Mouse (Mus musculus) lung, postnatal 0 days (tissue): ENCODE measurements around the gene Nt5c3b. TPM values are rescaled to one million over a fixed set of nuclear protein-coding genes. Genes with fewer than 3 reads are reported as not detected.

Experiments
- ATAC-seq: fragments of 200-750 bp; cut with Nextera tagmentation; 2 replicates; pipeline ENCODE4 v1.8.0; 2017; ENCODE audit warnings: moderate library complexity
- DNase-seq: peaks from one replicate; pipeline ENCODE4 v3.0.0-alpha.2; 2016; ENCODE audit warnings: low spot score
- H3K27ac ChIP-seq: fragments of 300-500 bp; sonication (generic); 2 replicates; pipeline ENCODE4 v1.5.1; 2014; ENCODE audit warnings: antibody characterized with exemption, mild to moderate bottlenecking, low read length, mixed read lengths
- H3K27me3 ChIP-seq: fragments of 300-500 bp; sonication (generic); replicated peaks from 2 replicates; pipeline ENCODE4 v1.6.1; 2014; ENCODE audit warnings: low read length, mixed read lengths; ENCODE audit not compliant: insufficient read depth
- H3K36me3 ChIP-seq: fragments of 300-500 bp; sonication (generic); 2 replicates; pipeline ENCODE4 v1.6.1; 2014; ENCODE audit warnings: low read length, mixed read lengths; ENCODE audit not compliant: insufficient read depth
- H3K4me1 ChIP-seq: fragments of 300-500 bp; sonication (generic); 2 replicates; pipeline ENCODE4 v1.6.1; 2014; ENCODE audit warnings: antibody characterized with exemption, low read depth, low read length, mixed read lengths; ENCODE audit not compliant: insufficient read depth
- H3K4me2 ChIP-seq: fragments of 300-500 bp; sonication (generic); replicated peaks from 2 replicates; pipeline ENCODE4 v1.6.1; 2014; ENCODE audit warnings: low read depth, mild to moderate bottlenecking, low read length, moderate library complexity, mixed read lengths
- H3K4me3 ChIP-seq: fragments of 300-500 bp; sonication (generic); 2 replicates; pipeline ENCODE4 v1.5.1; 2014; ENCODE audit warnings: low read depth, low read length
- H3K9ac ChIP-seq: fragments of 300-500 bp; sonication (generic); replicated peaks from 2 replicates; pipeline ENCODE4 v1.6.1; 2014; ENCODE audit warnings: low read depth, mild to moderate bottlenecking
- H3K9me3 ChIP-seq: fragments of 300-500 bp; sonication (generic); 2 replicates; pipeline ENCODE4 v1.6.1; 2016; ENCODE audit warnings: low read length, mixed read lengths
- CTCF ChIP-seq: IDR thresholded peaks from 2 replicates; pipeline ENCODE4 v1.5.1; 2016; ENCODE audit warnings: antibody characterized with exemption, mild to moderate bottlenecking
- EP300 ChIP-seq: IDR thresholded peaks from 2 replicates; pipeline ENCODE4 v1.6.1; 2016; ENCODE audit warnings: antibody characterized with exemption, mild to moderate bottlenecking, control low read depth
- WGBS: fragments of 180-500 bp; shearing (Covaris S2); extraction: QIAGEN DNeasy Blood & Tissue Kit; methylation state at CpG from one replicate; pipeline ENCODE4 v1.1.7; 2014; 5-methylcytosine and 5-hydroxymethylcytosine counted together
- polyA plus RNA-seq: library from polyadenylated mRNA; unstranded; fragments of >200 nt; fragmentation: Nextera tagmentation; extraction: Ambion mirVana; gene quantifications from 2 replicates; pipeline ENCODE4 v1.2.1, GENCODE M21; 2015

The Nt5c3b gene
- polyA plus RNA-seq: 56.3 and 57.6 TPM in 2 replicates

GRCm38 (mm10) chr11:100441797-100442196 lies at the start of gene Nt5c3b, which contains the start of gene Klhl10:
Gene Nt5c3b, minus strand, starts transcription at chr11:100441808.
Gene Klhl10, plus strand, starts transcription at chr11:100441917.
- no peak within 1 kb of the TSS for H3K27ac ChIP-seq
- TF ChIP-seq EP300: no peak
- peaks cover 6% of the 10 kb centered on the region; the same call in 1 of the 2 replicates for H3K4me1 ChIP-seq
- DNase-seq: no peak
- peak within 1 kb of the TSS; percentile 64 for H3K9ac ChIP-seq
- H3K4me2 ChIP-seq: peak within 1 kb of the TSS; percentile 93
- no peak for ATAC-seq
- no peaks in the 10 kb centered on the region for H3K27me3 ChIP-seq
- H3K4me3 ChIP-seq: peak within 1 kb of the TSS; percentile 84
- no peaks in the 10 kb centered on the region for H3K36me3 ChIP-seq
- no peaks in the 10 kb centered on the region for H3K9me3 ChIP-seq
- WGBS: 86% methylated on average over 8 of the region's 8 CpGs

DNA sequence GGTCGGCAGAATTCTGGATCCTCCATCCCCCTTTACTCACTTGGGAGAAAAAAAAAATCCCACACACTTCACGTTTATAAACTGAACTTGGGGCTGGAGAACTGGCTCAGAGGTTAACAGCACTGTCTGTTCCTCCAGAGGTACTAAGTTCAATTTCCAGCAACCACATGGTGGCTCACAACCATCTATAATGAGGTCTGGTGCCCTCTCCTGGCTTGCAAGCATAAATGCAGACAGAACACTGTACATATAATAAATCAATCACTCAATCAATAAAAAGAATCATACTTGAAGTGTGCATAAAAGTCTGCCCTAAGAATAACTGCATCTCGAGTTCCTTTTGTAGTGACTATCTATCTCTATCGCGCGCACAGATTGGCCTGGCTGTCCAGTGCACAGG lies 49.3 kb upstream of the Nt5c3b start:
- Histone ChIP-seq H3K27me3 (no peaks in the 10 kb centered on the region), H3K9ac (no peak overlapping the region), H3K4me1 (no peaks in the 10 kb centered on the region), H3K4me2 (no peak overlapping the region), H3K36me3 (peaks cover 30% of the 10 kb centered on the region), H3K27ac (no peak overlapping the region), H3K4me3 (no peak overlapping the region), H3K9me3 (no peaks in the 10 kb centered on the region)
- DNase-seq (no peak), ATAC-seq (no peak)
- 89% methylated on average over 6 of the region's 6 CpGs for WGBS
- TF ChIP-seq CTCF (peak; percentile 53), EP300 (no peak)

GRCm38 (mm10) chr11:100485801-100486538 lies 44.4 kb upstream of the Nt5c3b start:
- H3K4me1 ChIP-seq: no peaks in the 10 kb centered on the region
- TF ChIP-seq CTCF (peak; percentile 74), EP300 (no peak)
- H3K9ac ChIP-seq: no peak overlapping the region
- peaks cover 43% of the 10 kb centered on the region for H3K36me3 ChIP-seq
- H3K4me3 ChIP-seq: no peak overlapping the region
- ATAC-seq (peak; percentile 56; the same call in 1 of the 2 replicates), DNase-seq (peak; percentile 71)
- no peaks in the 10 kb centered on the region for H3K27me3 ChIP-seq
- H3K4me2 ChIP-seq: no peak overlapping the region
- no peaks in the 10 kb centered on the region for H3K9me3 ChIP-seq
- H3K27ac ChIP-seq: no peak overlapping the region
- 78% methylated on average over 8 of the region's 8 CpGs for WGBS

- Histone ChIP-seq H3K27me3 (no peaks in the 10 kb centered on the region), H3K4me1 (no peaks in the 10 kb centered on the region), H3K9me3 (no peaks in the 10 kb centered on the region), H3K27ac (no peak overlapping the region), H3K9ac (no peak overlapping the region), H3K4me2 (no peak overlapping the region), H3K36me3 (peaks cover 44% of the 10 kb centered on the region), H3K4me3 (no peak overlapping the region)
- DNase-seq (no peak), ATAC-seq (no peak)
- TF ChIP-seq EP300 (no peak), CTCF (no peak)
- 96% methylated on average over 3 of the region's 3 CpGs for WGBS
These were observed 42.9 kb upstream of the Nt5c3b start for GRCm38 (mm10) chr11:100484461-100484860.

- no peak for TF ChIP-seq EP300
- H3K4me2 ChIP-seq: no peak overlapping the region
- H3K36me3 ChIP-seq: peaks cover 31% of the 10 kb centered on the region; the same call in 1 of the 2 replicates
- no peak for ATAC-seq
- H3K4me3 ChIP-seq: no peak overlapping the region
- WGBS: 39% methylated on average over 7 of the region's 7 CpGs
- H3K27ac ChIP-seq: no peak overlapping the region
- DNase-seq: no peak
- no peak overlapping the region for H3K9ac ChIP-seq
- H3K27me3 ChIP-seq: no peaks in the 10 kb centered on the region
- no peaks in the 10 kb centered on the region for H3K9me3 ChIP-seq
- H3K4me1 ChIP-seq: no peaks in the 10 kb centered on the region
These were observed 37.5 kb upstream of the Nt5c3b start for GRCm38 (mm10) chr11:100479152-100479551.

DNA sequence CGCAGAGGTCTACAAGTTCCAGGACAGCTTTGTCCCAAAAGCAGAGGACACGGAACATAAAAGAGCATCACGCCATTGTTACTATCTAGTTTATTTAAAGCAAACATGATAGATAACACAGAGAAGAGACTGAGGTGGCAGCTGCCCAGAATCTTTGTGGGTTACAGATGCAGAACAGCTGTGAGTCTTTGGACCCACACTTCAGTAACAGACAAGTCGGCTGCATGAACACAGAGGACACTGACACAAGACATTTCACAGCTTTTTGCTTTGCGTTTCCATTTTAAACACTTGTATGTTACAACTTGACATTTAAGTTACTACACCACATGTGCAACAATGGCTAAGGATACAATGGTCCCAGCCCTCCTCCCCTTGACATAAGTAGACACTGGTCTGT lies 34.7 kb upstream of the Nt5c3b start:
- Histone ChIP-seq H3K4me2 (no peak overlapping the region), H3K9ac (no peak overlapping the region), H3K36me3 (peaks cover 12% of the 10 kb centered on the region; the same call in 1 of the 2 replicates), H3K4me3 (no peak overlapping the region), H3K27ac (no peak overlapping the region), H3K27me3 (no peaks in the 10 kb centered on the region), H3K9me3 (no peaks in the 10 kb centered on the region), H3K4me1 (peaks cover 1% of the 10 kb centered on the region)
- TF ChIP-seq EP300: no peak
- no peak for TF ChIP-seq CTCF
- DNase-seq (peak; percentile 82), ATAC-seq (peak; percentile 32; the same call in 1 of the 2 replicates)
- 66% methylated on average over 5 of the region's 5 CpGs for WGBS
